Mouse (Mus musculus) bone marrow macrophage, adult 2 months (primary cell): ENCODE data around the gene Tmprss13.

ENCODE experiments used
- CTCF ChIP-seq: IDR thresholded peaks from 2 replicates; pipeline ENCODE4 v1.5.1; 2012; ENCODE audit warnings: low read depth, mild to moderate bottlenecking, low read length, moderate library complexity
- POLR2A ChIP-seq: IDR thresholded peaks from 2 replicates; pipeline ENCODE4 v1.6.1; 2012; ENCODE audit warnings: mild to moderate bottlenecking, low read depth, low read length, borderline replicate concordance

DNA sequence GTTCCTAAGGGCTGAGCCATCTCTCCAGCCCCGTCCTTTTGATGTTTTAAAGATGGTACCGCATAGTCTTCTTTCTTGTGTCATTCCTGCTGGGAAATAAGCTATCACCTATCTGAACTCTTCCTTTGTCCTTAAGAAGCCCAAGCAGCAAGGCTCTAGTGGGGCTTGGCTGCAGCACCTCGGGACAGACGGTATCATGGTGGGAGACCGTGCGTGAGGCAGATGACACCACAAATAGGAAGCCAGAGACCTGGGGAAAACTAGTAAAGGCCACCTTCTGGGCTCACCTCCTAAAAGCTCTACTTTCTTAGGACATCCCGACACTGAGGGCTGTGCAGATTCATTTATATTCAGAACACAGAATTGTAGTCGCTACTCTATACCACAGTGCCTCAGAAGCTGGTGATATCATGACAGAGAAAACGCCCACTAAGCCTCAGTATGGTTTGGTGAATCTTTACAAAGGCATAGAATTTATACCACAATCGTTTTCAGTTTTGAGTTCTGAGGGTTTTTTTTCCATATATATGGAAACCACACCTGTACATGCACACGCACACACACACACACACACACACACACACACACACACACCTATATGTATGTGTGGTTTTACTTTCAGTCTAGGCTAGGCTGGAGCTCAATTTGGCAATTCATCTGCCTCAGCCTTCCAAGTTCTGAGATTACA is 27.3 kb upstream of the Tmprss13 start:
- TF ChIP-seq CTCF = no peak
- no peak for TF ChIP-seq POLR2A
